Mouse (Mus musculus) lung, postnatal 4 days (tissue): ENCODE results near the gene G430095P16Rik.

Source experiments
- DNase-seq, 2 experiments: peaks; one replicate each; pipeline ENCODE4 v3.0.0; 2021

Gene G430095P16Rik

DNA sequence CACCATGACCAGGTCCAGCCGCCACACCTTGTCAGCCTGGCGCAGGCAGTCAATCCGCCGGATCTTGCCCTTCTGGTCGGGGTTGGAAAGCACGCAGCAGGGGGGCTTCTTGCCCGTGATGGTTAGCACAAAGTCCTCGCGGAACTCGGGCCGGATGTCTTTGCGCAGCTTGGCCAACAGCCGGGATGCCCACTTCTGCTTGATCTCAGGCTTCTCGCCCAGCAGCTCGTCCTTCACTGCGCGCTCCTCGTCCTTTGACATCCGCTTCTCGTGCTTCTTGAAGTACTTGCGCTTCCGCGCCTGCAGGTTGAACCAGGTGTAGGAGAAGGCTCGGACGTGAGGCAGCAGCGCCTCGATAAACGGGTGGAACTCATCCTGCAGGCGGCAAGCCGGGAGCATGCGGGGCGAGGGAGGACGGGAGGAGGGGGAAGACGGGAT is 49.2 kb downstream of the G430095P16Rik start:
- DNase-seq = peak; percentile 51 to 71

DNA sequence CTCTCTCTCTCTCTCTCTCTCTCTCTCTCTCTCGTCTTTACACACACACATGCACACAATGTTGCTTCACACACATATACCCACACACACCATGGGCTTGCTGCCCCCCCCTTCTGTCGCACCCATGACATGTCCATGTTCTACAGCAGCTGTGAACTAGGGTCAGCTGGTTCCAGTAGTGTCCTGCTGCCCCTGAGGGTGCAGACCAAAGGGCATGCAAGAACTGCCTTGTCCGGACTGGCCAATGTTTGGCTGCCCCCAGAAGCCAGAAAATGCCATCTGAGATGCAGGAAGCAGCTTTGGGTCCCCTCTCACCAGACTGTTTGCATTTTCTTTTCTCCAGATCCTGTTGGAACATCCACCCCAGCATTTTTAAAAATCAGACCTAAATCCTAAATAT is 49.8 kb downstream of the G430095P16Rik start:
- no peak for DNase-seq

GRCm38 (mm10) chr8:84773304-84773703 is 50.5 kb downstream of the G430095P16Rik start:
- no peak for DNase-seq

DNA sequence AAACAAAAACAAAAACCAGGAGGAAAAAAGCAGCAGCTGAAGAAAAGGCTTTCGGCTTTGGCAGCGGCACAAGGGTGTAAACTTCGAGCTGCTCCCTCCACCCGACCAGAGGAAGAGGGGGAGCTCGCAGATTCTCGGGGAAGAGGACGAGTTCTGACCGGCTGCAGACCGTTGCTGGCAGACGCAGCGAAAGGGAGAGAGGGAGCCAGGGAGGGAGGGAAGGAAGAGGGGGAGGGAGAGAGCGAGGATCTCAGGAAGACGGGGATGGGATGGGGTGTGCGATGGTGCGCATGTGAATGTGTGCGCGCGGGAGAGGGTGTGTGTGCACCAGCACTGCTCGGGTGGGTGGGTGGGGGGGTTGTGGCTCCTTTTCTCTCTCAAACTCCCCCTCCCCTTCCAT is 51.0 kb downstream of the G430095P16Rik start:
- DNase-seq = peak; percentile 81 to 92

- peak; percentile 63 to 88 for DNase-seq
These were observed 51.7 kb downstream of the G430095P16Rik start for GRCm38 (mm10) chr8:84774473-84774911.

DNA sequence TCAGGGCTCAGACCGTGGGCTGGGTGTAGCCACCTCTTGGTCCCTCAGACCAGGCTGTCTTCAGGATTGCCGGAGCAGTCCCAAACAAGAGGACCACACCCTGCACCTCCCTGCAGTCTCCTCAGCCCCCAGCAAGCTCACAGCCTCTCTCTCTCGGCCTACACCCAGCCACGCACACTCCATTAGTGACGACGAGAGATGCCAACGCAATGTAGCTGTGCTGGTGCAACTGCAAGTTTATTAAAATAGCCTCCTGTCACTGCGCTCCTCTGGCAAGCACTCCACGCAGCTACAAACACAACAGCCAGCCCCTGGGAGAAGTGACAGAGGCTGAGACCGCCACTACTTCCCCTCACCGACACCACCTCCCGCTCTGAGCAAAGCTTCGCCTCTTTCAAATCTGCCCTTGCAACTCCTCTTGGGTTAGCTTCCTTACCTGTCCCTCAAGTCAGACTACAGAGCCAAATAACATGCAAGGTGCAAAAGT is 52.3 kb downstream of the G430095P16Rik start:
- peak; percentile 50 to 77 for DNase-seq

DNA sequence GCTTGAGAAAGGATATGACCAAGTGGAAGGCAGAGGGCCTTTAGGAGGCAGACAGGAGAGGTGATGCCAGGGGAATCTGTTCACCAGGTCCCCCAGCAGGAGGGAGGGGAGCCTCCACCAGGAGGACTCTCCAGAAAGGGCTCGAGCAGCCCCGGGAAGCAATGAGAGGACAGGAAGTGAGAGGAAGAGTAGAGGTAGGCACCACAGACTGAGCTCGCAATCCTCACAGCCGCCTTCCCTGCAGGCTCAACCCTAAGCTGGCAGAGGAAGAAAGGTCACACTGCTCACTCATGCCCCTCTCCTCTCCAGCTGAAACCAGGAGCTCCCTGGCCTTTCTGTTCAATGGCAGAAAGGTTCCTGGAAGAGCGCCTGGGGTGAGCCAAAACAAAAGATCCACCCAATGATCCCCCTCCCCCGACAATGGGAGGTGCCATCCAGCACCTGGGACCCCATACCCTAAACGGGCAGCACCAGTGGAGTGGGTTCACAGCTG is 52.9 kb downstream of the G430095P16Rik start:
- DNase-seq = peak in 1 of 2 experiments; percentile 30
